23 mouse cellular contexts compared by ENCODE assay signal in the genomic region with DNA sequence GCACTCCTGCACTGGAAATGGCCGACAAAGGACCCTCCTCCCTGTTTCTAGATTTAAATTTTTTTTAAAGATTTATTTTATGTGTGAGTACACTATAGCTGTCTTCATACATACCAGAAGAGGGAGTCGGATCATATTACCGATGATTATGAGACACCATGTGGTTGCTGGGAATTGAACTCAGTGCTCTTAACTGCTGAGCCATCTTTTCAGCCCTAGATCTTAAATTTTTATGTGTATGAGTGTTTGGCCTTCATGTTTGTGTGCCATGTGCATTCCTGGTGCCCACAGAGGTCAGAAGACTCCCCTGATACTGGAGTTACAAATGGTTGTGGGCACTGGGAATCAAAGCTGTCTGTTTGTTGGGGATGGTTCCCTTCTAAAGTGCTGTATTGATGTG. TPM values are rescaled to one million over a fixed set of nuclear protein-coding genes. Genes with fewer than 3 reads are reported as not detected.
"Had no signal": no experiment of that assay in that cellular context is flagged by ENCODE, and none has a peak within 500 bp of the region (broad histone marks: within the 10 kb centered on the region; RNA-seq: fewer than 3 reads in every experiment).

No protein-coding gene starts in this region.

- H3K9me3 ChIP-seq: liver, embryonic 13.5 days; midbrain, embryonic 12.5 days; midbrain, embryonic 15.5 days; neural tube, embryonic 12.5 days; neural tube, embryonic 15.5 days had no signal

- H3K27ac ChIP-seq: kidney, postnatal 0 days; left cerebral cortex, adult 2 months; liver, embryonic 13.5 days; macrophage; midbrain, embryonic 12.5 days; midbrain, embryonic 15.5 days; neural tube, embryonic 12.5 days; neural tube, embryonic 15.5 days; stomach, postnatal 0 days had no signal

- ATAC-seq: lung, postnatal 0 days; midbrain, embryonic 15.5 days had no signal

- H3K27me3 ChIP-seq: liver, embryonic 13.5 days; midbrain, embryonic 12.5 days; midbrain, embryonic 15.5 days; neural tube, embryonic 12.5 days; neural tube, embryonic 15.5 days had no signal

- H3K4me2 ChIP-seq: liver, embryonic 13.5 days; lung, embryonic 14.5 days; midbrain, embryonic 12.5 days; midbrain, embryonic 15.5 days; neural tube, embryonic 12.5 days; neural tube, embryonic 15.5 days had no signal

- H3K9ac ChIP-seq: liver, embryonic 13.5 days; lung, embryonic 14.5 days; midbrain, embryonic 12.5 days; midbrain, embryonic 15.5 days; neural tube, embryonic 12.5 days; neural tube, embryonic 15.5 days had no signal

- H3K4me3 ChIP-seq: left cerebral cortex, adult 2 months; liver, embryonic 13.5 days; midbrain, embryonic 12.5 days; midbrain, embryonic 15.5 days; neural tube, embryonic 12.5 days; neural tube, embryonic 15.5 days had no signal

- H3K36me3 ChIP-seq: liver, embryonic 13.5 days; midbrain, embryonic 12.5 days; midbrain, embryonic 15.5 days; neural tube, embryonic 12.5 days; neural tube, embryonic 15.5 days had no signal

- H3K4me1 ChIP-seq: midbrain, embryonic 15.5 days; neural tube, embryonic 12.5 days; neural tube, embryonic 15.5 days had no signal

- DNase-seq: kidney, adult 2 months; kidney, postnatal 25 days; layer of hippocampus, postnatal 36 days; left cerebral cortex, postnatal 4 days; liver, embryonic 13.5 days; lung, embryonic 14.5 days; right cerebral cortex, adult 18-20 months; right cerebral cortex, postnatal 14 days; right cerebral cortex, postnatal 4 days; thymus, adult 2 months; thymus, postnatal 14 days had no signal

RNA-seq across cellular contexts. Expression of a gene that starts 25.1 kb away (rescaled TPM):
- polyA plus RNA-seq: kidney, embryonic 14.5 days; kidney, postnatal 0 days; liver, embryonic 13.5 days; liver, embryonic 16.5 days; lung, embryonic 14.5 days; lung, postnatal 0 days; macrophage; midbrain, embryonic 12.5 days; midbrain, embryonic 15.5 days; stomach, embryonic 14.5 days had no signal
